Mouse (Mus musculus) limb, embryonic 11.5 days (tissue): ENCODE results near the gene Arhgap27. TPM values are rescaled to one million over a fixed set of nuclear protein-coding genes. Genes with fewer than 3 reads are reported as not detected.

Experiments
- ATAC-seq: fragments of 200-750 bp; cut with Nextera tagmentation; 2 replicates; pipeline ENCODE4 v1.8.0; 2017; ENCODE audit warnings: low read depth; ENCODE audit not compliant: insufficient number of reproducible peaks, low FRiP score, low TSS enrichment
- DNase-seq: peaks from one replicate; pipeline ENCODE4 v3.0.0-alpha.2; 2015; ENCODE audit warnings: low spot score
- H3K27ac ChIP-seq: fragments of 300-500 bp; sonication (generic); replicated peaks from 2 replicates; pipeline ENCODE4 v1.5.1; 2014; ENCODE audit warnings: low read depth, mild to moderate bottlenecking, low read length
- H3K27me3 ChIP-seq: fragments of 300-500 bp; sonication (generic); 2 replicates; pipeline ENCODE4 v1.6.1; 2014; ENCODE audit warnings: mild to moderate bottlenecking, low read length, mixed read lengths; ENCODE audit not compliant: control insufficient read depth, insufficient read depth
- H3K36me3 ChIP-seq: fragments of 300-500 bp; sonication (generic); 2 replicates; pipeline ENCODE4 v1.6.1; 2014; ENCODE audit warnings: mild to moderate bottlenecking, low read length, moderate library complexity, mixed read lengths; ENCODE audit not compliant: control insufficient read depth, insufficient read depth
- H3K4me1 ChIP-seq: fragments of 300-500 bp; sonication (generic); 2 replicates; pipeline ENCODE4 v1.6.1; 2014; ENCODE audit warnings: low read length, mixed read lengths; ENCODE audit not compliant: control insufficient read depth, insufficient read depth
- H3K4me2 ChIP-seq: fragments of 300-500 bp; sonication (generic); 2 replicates; pipeline ENCODE4 v1.6.1; 2014; ENCODE audit warnings: low read depth, mild to moderate bottlenecking, moderate library complexity; ENCODE audit not compliant: severe bottlenecking
- H3K4me3 ChIP-seq: fragments of 300-500 bp; sonication (generic); 2 replicates; pipeline ENCODE4 v1.5.1; 2014; ENCODE audit warnings: low read depth, low read length
- H3K9ac ChIP-seq: fragments of 300-500 bp; sonication (generic); 2 replicates; pipeline ENCODE4 v1.6.1; 2014; ENCODE audit warnings: mild to moderate bottlenecking, low read length
- H3K9me3 ChIP-seq: fragments of 300-500 bp; sonication (generic); 2 replicates; pipeline ENCODE4 v1.6.1; 2016; ENCODE audit warnings: low read length; ENCODE audit not compliant: control insufficient read depth
- WGBS: fragments of 180-500 bp; shearing (Covaris S2); extraction: QIAGEN DNeasy Blood & Tissue Kit; methylation state at CpG from one replicate; pipeline ENCODE4 v1.1.7; 2014; 5-methylcytosine and 5-hydroxymethylcytosine counted together
- polyA plus RNA-seq: library from polyadenylated mRNA; unstranded; fragments of >200 nt; fragmentation: Nextera tagmentation; extraction: Ambion mirVana; gene quantifications from 2 replicates; pipeline ENCODE4 v1.2.1, GENCODE M21; 2014

Gene Arhgap27
- polyA plus RNA-seq, 1 experiment from 2014 or later = 4.7 TPM

- H3K4me2 ChIP-seq = no peak overlapping the region
- DNase-seq (no peak), ATAC-seq (no peak)
- no peaks in the 10 kb centered on the region for H3K9me3 ChIP-seq
- no peak overlapping the region for H3K9ac ChIP-seq
- H3K27ac ChIP-seq = no peak overlapping the region
- H3K4me1 ChIP-seq = no peaks in the 10 kb centered on the region
- no peak overlapping the region for H3K4me3 ChIP-seq
- no peaks in the 10 kb centered on the region for H3K36me3 ChIP-seq
- no peaks in the 10 kb centered on the region for H3K27me3 ChIP-seq
These were observed 41.1 kb upstream of the Arhgap27 start for GRCm38 (mm10) chr11:103404618-103405017.

- Histone ChIP-seq H3K9ac (no peak overlapping the region), H3K9me3 (no peaks in the 10 kb centered on the region), H3K27ac (no peak overlapping the region), H3K27me3 (no peaks in the 10 kb centered on the region), H3K4me3 (no peak overlapping the region), H3K4me1 (no peaks in the 10 kb centered on the region), H3K4me2 (no peak overlapping the region), H3K36me3 (no peaks in the 10 kb centered on the region)
- no peak for DNase-seq
- WGBS = 57% methylated on average over 4 of the region's 4 CpGs
- ATAC-seq = no peak
These were observed 40.3 kb upstream of the Arhgap27 start for GRCm38 (mm10) chr11:103403776-103404175.

GRCm38 (mm10) chr11:103402738-103403137 lies 39.2 kb upstream of the Arhgap27 start:
- H3K9me3 ChIP-seq = no peaks in the 10 kb centered on the region
- no peaks in the 10 kb centered on the region for H3K4me1 ChIP-seq
- WGBS = 93% methylated on average over 5 of the region's 5 CpGs
- no peaks in the 10 kb centered on the region for H3K36me3 ChIP-seq
- H3K27ac ChIP-seq = no peak overlapping the region
- H3K9ac ChIP-seq = no peak overlapping the region
- no peak for ATAC-seq
- no peak overlapping the region for H3K4me3 ChIP-seq
- no peaks in the 10 kb centered on the region for H3K27me3 ChIP-seq
- H3K4me2 ChIP-seq = no peak overlapping the region
- no peak for DNase-seq

- Histone ChIP-seq H3K36me3 (no peaks in the 10 kb centered on the region), H3K4me3 (no peak overlapping the region), H3K27ac (no peak overlapping the region), H3K9me3 (no peaks in the 10 kb centered on the region), H3K9ac (no peak overlapping the region), H3K27me3 (no peaks in the 10 kb centered on the region), H3K4me1 (no peaks in the 10 kb centered on the region), H3K4me2 (no peak overlapping the region)
- WGBS = 67% methylated on average over 2 of the region's 2 CpGs
- ATAC-seq (no peak), DNase-seq (peak; percentile 57)
These were observed 38.7 kb upstream of the Arhgap27 start for GRCm38 (mm10) chr11:103402198-103402597.

GRCm38 (mm10) chr11:103399986-103400385 lies 36.5 kb upstream of the Arhgap27 start:
- Histone ChIP-seq H3K4me3 (no peak overlapping the region), H3K4me1 (no peaks in the 10 kb centered on the region), H3K4me2 (no peak overlapping the region), H3K36me3 (no peaks in the 10 kb centered on the region), H3K9me3 (no peaks in the 10 kb centered on the region), H3K9ac (no peak overlapping the region), H3K27ac (no peak overlapping the region), H3K27me3 (no peaks in the 10 kb centered on the region)
- no peak for ATAC-seq
- no peak for DNase-seq
- WGBS = 88% methylated on average over 4 of the region's 4 CpGs

- Histone ChIP-seq H3K36me3 (no peaks in the 10 kb centered on the region), H3K9ac (no peak overlapping the region), H3K27ac (no peak overlapping the region), H3K9me3 (no peaks in the 10 kb centered on the region), H3K4me3 (no peak overlapping the region), H3K4me1 (no peaks in the 10 kb centered on the region), H3K27me3 (no peaks in the 10 kb centered on the region), H3K4me2 (no peak overlapping the region)
- DNase-seq (no peak), ATAC-seq (no peak)
- 89% methylated on average over 3 of the region's 3 CpGs for WGBS
These were observed 35.6 kb upstream of the Arhgap27 start for GRCm38 (mm10) chr11:103399050-103399449.

- H3K36me3 ChIP-seq = no peaks in the 10 kb centered on the region
- WGBS = 91% methylated on average over 4 of the region's 4 CpGs
These were observed 33.2 kb upstream of the Arhgap27 start for GRCm38 (mm10) chr11:103396682-103397081.

GRCm38 (mm10) chr11:103396236-103396635 lies 32.7 kb upstream of the Arhgap27 start:
- Histone ChIP-seq H3K27me3 (no peaks in the 10 kb centered on the region), H3K36me3 (no peaks in the 10 kb centered on the region), H3K4me2 (no peak overlapping the region), H3K9me3 (no peaks in the 10 kb centered on the region), H3K9ac (no peak overlapping the region), H3K4me1 (no peaks in the 10 kb centered on the region), H3K4me3 (no peak overlapping the region), H3K27ac (no peak overlapping the region)
- no peak for DNase-seq
- WGBS = over 99% methylated on average over 4 of the region's 4 CpGs
- ATAC-seq = no peak

More at GRCm38 (mm10) chr11:103396682-103397081, 33.2 kb upstream of the Arhgap27 start:
- DNase-seq = no peak
- Histone ChIP-seq H3K4me1 (no peaks in the 10 kb centered on the region), H3K4me2 (no peak overlapping the region), H3K27me3 (no peaks in the 10 kb centered on the region), H3K9ac (no peak overlapping the region), H3K4me3 (no peak overlapping the region), H3K27ac (no peak overlapping the region), H3K9me3 (no peaks in the 10 kb centered on the region)
- ATAC-seq = no peak

- DNase-seq (no peak), ATAC-seq (no peak)
- Histone ChIP-seq H3K4me2 (no peak overlapping the region), H3K4me1 (no peaks in the 10 kb centered on the region), H3K4me3 (no peak overlapping the region), H3K27me3 (no peaks in the 10 kb centered on the region), H3K36me3 (no peaks in the 10 kb centered on the region; the same call in 1 of the 2 replicates), H3K27ac (no peak overlapping the region), H3K9me3 (no peaks in the 10 kb centered on the region), H3K9ac (no peak overlapping the region)
- WGBS = 73% methylated on average over 7 of the region's 7 CpGs
These were observed 31.1 kb upstream of the Arhgap27 start for GRCm38 (mm10) chr11:103394604-103395003.
